Mouse (Mus musculus): ENCODE measurements around the gene Spry2. TPM values are rescaled to one million over a fixed set of nuclear protein-coding genes. Genes with fewer than 3 reads are reported as not detected.
A peak's percentile ranks its signal among the peaks of the same experiment; 100 is the strongest.

Spry2 gene
- polyA plus RNA-seq, 1 experiment from 2014 or later, result 47.5 TPM

GRCm38 (mm10) chr14:105859876-105860275, 36.7 kb downstream of the Spry2 start:
- WGBS, result 33% methylated on average over 2 of the region's 2 CpGs
- ATAC-seq (ENCODE audit: insufficient read depth, low FRiP score), result no peak

GRCm38 (mm10) chr14:105859368-105859767, 37.3 kb downstream of the Spry2 start:
- H3K9ac ChIP-seq (ENCODE audit: low read length), result no peak overlapping the region
- H3K27ac ChIP-seq (ENCODE audit: low read length), result no peak overlapping the region
- H3K36me3 ChIP-seq (ENCODE audit: control insufficient read depth, insufficient read depth, low read length), result no peaks in the 10 kb centered on the region
- no peaks in the 10 kb centered on the region for H3K4me1 ChIP-seq (ENCODE audit: control insufficient read depth, insufficient read depth, low read length)
- no peak overlapping the region for H3K4me3 ChIP-seq (replicated peaks; ENCODE audit: low read length)
- H3K9me3 ChIP-seq (replicated peaks; ENCODE audit: control insufficient read depth, low read length), result no peaks in the 10 kb centered on the region
- 36% methylated on average over 4 of the region's 4 CpGs for WGBS
- H3K4me2 ChIP-seq (ENCODE audit: low read depth, low read length), result no peak overlapping the region
- peak; percentile 37; the same call in 1 of the 2 replicates for ATAC-seq (ENCODE audit: insufficient read depth, low FRiP score)
- H3K27me3 ChIP-seq (ENCODE audit: control insufficient read depth, insufficient read depth, low read length), result no peaks in the 10 kb centered on the region

More at GRCm38 (mm10) chr14:105859876-105860275, 36.7 kb downstream of the Spry2 start:
- H3K27ac ChIP-seq (ENCODE audit: low read length), result no peak overlapping the region
- no peak overlapping the region for H3K4me2 ChIP-seq (ENCODE audit: low read depth, low read length)
- no peaks in the 10 kb centered on the region for H3K36me3 ChIP-seq (ENCODE audit: control insufficient read depth, insufficient read depth, low read length)
- H3K9ac ChIP-seq (ENCODE audit: low read length), result no peak overlapping the region
- no peaks in the 10 kb centered on the region for H3K9me3 ChIP-seq (replicated peaks; ENCODE audit: control insufficient read depth, low read length)
- H3K4me1 ChIP-seq (ENCODE audit: control insufficient read depth, insufficient read depth, low read length), result no peaks in the 10 kb centered on the region
- H3K27me3 ChIP-seq (ENCODE audit: control insufficient read depth, insufficient read depth, low read length), result no peaks in the 10 kb centered on the region
- no peak overlapping the region for H3K4me3 ChIP-seq (replicated peaks; ENCODE audit: low read length)

- no peaks in the 10 kb centered on the region for H3K9me3 ChIP-seq (replicated peaks; ENCODE audit: control insufficient read depth, low read length)
- no peak overlapping the region for H3K9ac ChIP-seq (ENCODE audit: low read length)
- no peak overlapping the region for H3K27ac ChIP-seq (ENCODE audit: low read length)
- H3K4me3 ChIP-seq (replicated peaks; ENCODE audit: low read length), result no peak overlapping the region
- no peaks in the 10 kb centered on the region for H3K4me1 ChIP-seq (ENCODE audit: control insufficient read depth, insufficient read depth, low read length)
- no peak for ATAC-seq (ENCODE audit: insufficient read depth, low FRiP score)
- WGBS, result 41% methylated on average over 5 of the region's 5 CpGs
- no peaks in the 10 kb centered on the region for H3K36me3 ChIP-seq (ENCODE audit: control insufficient read depth, insufficient read depth, low read length)
- H3K27me3 ChIP-seq (ENCODE audit: control insufficient read depth, insufficient read depth, low read length), result no peaks in the 10 kb centered on the region
- H3K4me2 ChIP-seq (ENCODE audit: low read depth, low read length), result no peak overlapping the region
Observed at GRCm38 (mm10) chr14:105858935-105859334, 37.7 kb downstream of the Spry2 start.

GRCm38 (mm10) chr14:105851359-105852067, 45.1 kb downstream of the Spry2 start:
- Histone ChIP-seq H3K27ac (ENCODE audit: low read length) (peak overlapping the region; percentile 37), H3K9me3 (replicated peaks; ENCODE audit: control insufficient read depth, low read length) (no peaks in the 10 kb centered on the region), H3K4me3 (replicated peaks; ENCODE audit: low read length) (no peak overlapping the region), H3K9ac (ENCODE audit: low read length) (no peak overlapping the region), H3K4me2 (ENCODE audit: low read depth, low read length) (no peak overlapping the region), H3K36me3 (ENCODE audit: control insufficient read depth, insufficient read depth, low read length) (no peaks in the 10 kb centered on the region), H3K4me1 (ENCODE audit: control insufficient read depth, insufficient read depth, low read length) (no peaks in the 10 kb centered on the region; the same call in 1 of the 2 replicates), H3K27me3 (ENCODE audit: control insufficient read depth, insufficient read depth, low read length) (no peaks in the 10 kb centered on the region)
- no peak for ATAC-seq (ENCODE audit: insufficient read depth, low FRiP score)
- WGBS, result 24% methylated on average over 7 of the region's 7 CpGs

Other genes starting within 250 kb of the Spry2 start
- not detected in 2 replicates for gene Trim52, start 209.4 kb upstream of the Spry2 start, polyA plus RNA-seq (2015; fragmentation: Nextera tagmentation; extraction: Ambion mirVana)